Mouse (Mus musculus) liver, embryonic 14.5 days (tissue): Measurements from ENCODE around the gene Cactin. TPM values are rescaled to one million over a fixed set of nuclear protein-coding genes. Genes with fewer than 3 reads are reported as not detected.

Experiments
- ATAC-seq: fragments of 200-750 bp; cut with Nextera tagmentation; 2 replicates; pipeline ENCODE4 v1.8.0; 2017; ENCODE audit warnings: moderate number of reproducible peaks, mild to moderate bottlenecking, moderate library complexity; ENCODE audit not compliant: insufficient read depth
- DNase-seq, 3 experiments: peaks; one replicate each; pipeline ENCODE4 v3.0.0-alpha.2; 2012 to 2013; ENCODE audit warnings: low read depth in 3 of 3, low spot score in 3 of 3
- H3K27ac ChIP-seq: fragments of 300-500 bp; sonication (generic); 2 replicates; pipeline ENCODE4 v1.5.1; 2014; ENCODE audit warnings: moderate library complexity, mild to moderate bottlenecking, control low read depth, inconsistent platforms
- H3K27me3 ChIP-seq: fragments of 300-500 bp; sonication (generic); 2 replicates; pipeline ENCODE4 v1.6.1; 2014; ENCODE audit warnings: mild to moderate bottlenecking, low read length, moderate library complexity; ENCODE audit not compliant: control insufficient read depth, insufficient read depth
- H3K36me3 ChIP-seq: fragments of 300-500 bp; sonication (generic); replicated peaks from 2 replicates; pipeline ENCODE4 v1.6.1; 2014; ENCODE audit warnings: low read depth; ENCODE audit not compliant: control insufficient read depth, insufficient read depth
- H3K4me1 ChIP-seq, 2 experiments: fragments of 200-500 bp in 1 of 2; fragments of 300-500 bp in 1 of 2; sonication (generic) in 1 of 2; replicated peaks; 2 replicates each; pipeline ENCODE4 v1.6.1; 2012 to 2014; ENCODE audit warnings: antibody characterized with exemption in 1 of 2, inconsistent platforms in 1 of 2, low read length in 1 of 2; ENCODE audit not compliant: control insufficient read depth in 2 of 2, insufficient read depth in 2 of 2
- H3K4me2 ChIP-seq: fragments of 300-500 bp; sonication (generic); 2 replicates; pipeline ENCODE4 v1.6.1; 2014; ENCODE audit warnings: low read depth, mild to moderate bottlenecking, control low read depth, moderate library complexity
- H3K4me3 ChIP-seq, 2 experiments: fragments of 200-500 bp in 1 of 2; fragments of 300-500 bp in 1 of 2; sonication (generic) in 1 of 2; 2 replicates each; pipeline ENCODE4 v1.5.1; 2012 to 2014; ENCODE audit warnings: low read depth in 2 of 2, low read length in 2 of 2, mild to moderate bottlenecking in 2 of 2, control low read depth in 1 of 2, inconsistent platforms in 1 of 2, moderate library complexity in 1 of 2; ENCODE audit not compliant: insufficient read depth in 1 of 2
- H3K9ac ChIP-seq: fragments of 300-500 bp; sonication (generic); replicated peaks from 2 replicates; pipeline ENCODE4 v1.6.1; 2014; ENCODE audit warnings: mild to moderate bottlenecking, control low read depth, moderate library complexity
- H3K9me3 ChIP-seq: fragments of 300-500 bp; sonication (generic); 2 replicates; pipeline ENCODE4 v1.6.1; 2016; ENCODE audit warnings: low read length, mixed read lengths; ENCODE audit not compliant: control insufficient read depth
- CTCF ChIP-seq: IDR thresholded peaks from 2 replicates; pipeline ENCODE4 v1.5.1; 2016; ENCODE audit warnings: antibody characterized with exemption, low read depth, control low read depth
- EP300 ChIP-seq: IDR thresholded peaks from 2 replicates; pipeline ENCODE4 v1.6.1; 2016; ENCODE audit warnings: antibody characterized with exemption, low read depth
- WGBS: fragments of 180-500 bp; shearing (Covaris S2); extraction: QIAGEN DNeasy Blood & Tissue Kit; methylation state at CpG from one replicate; pipeline ENCODE4 v1.1.7; 2014; ENCODE audit not compliant: insufficient replicate concordance; 5-methylcytosine and 5-hydroxymethylcytosine counted together
- polyA plus RNA-seq, 2 experiments: library from polyadenylated mRNA; depleted of rRNA in 1 of 2; stranded (reverse) in 1 of 2; unstranded in 1 of 2; fragments of >200 nt; fragmentation: Nextera tagmentation in 1 of 2; extraction: Ambion mirVana in 1 of 2; gene quantifications; 2 replicates each; pipeline versions ENCODE4 v1.2.1 to v1.2.3; 2012 to 2014

Gene Cactin
- polyA plus RNA-seq, 2 experiments: 12.1 to 24.3 TPM

DNA sequence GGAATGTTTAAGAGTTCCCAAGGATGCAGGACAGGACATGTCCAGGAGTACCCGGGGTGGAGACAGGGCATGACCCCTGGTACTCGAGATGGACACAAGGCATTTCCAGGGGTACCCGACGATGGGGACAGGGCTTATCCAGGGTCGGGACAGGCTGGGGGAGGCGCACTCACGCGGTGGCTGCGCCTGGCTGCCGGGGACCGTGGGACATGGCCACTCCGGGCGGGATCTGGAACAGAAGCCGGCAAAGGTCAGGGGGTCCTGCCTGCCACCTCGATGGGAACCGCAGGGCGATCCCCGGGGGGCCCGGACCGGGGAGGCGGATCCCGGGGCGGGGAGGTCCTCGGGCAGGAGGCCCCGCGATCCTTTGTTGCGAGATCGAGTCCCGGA, 29.1 kb downstream of the Cactin start:
- peaks cover 40 to 43% of the 10 kb centered on the region in 2 experiments for H3K4me1 ChIP-seq
- DNase-seq: no peak
- H3K27ac ChIP-seq: peak overlapping the region; percentile 80
- peak overlapping the region; percentile 79 to 84 for H3K4me3 ChIP-seq
- TF ChIP-seq EP300 (no peak), CTCF (no peak)
- peak overlapping the region; percentile 93 for H3K9ac ChIP-seq
- no peaks in the 10 kb centered on the region for H3K9me3 ChIP-seq
- H3K27me3 ChIP-seq: peaks cover 8% of the 10 kb centered on the region
- ATAC-seq: no peak; the same call in 1 of the 2 replicates
- under 1% methylated on average over 29 of the region's 29 CpGs for WGBS
- H3K36me3 ChIP-seq: peaks cover 4% of the 10 kb centered on the region
- H3K4me2 ChIP-seq: peak overlapping the region; percentile 79

DNA sequence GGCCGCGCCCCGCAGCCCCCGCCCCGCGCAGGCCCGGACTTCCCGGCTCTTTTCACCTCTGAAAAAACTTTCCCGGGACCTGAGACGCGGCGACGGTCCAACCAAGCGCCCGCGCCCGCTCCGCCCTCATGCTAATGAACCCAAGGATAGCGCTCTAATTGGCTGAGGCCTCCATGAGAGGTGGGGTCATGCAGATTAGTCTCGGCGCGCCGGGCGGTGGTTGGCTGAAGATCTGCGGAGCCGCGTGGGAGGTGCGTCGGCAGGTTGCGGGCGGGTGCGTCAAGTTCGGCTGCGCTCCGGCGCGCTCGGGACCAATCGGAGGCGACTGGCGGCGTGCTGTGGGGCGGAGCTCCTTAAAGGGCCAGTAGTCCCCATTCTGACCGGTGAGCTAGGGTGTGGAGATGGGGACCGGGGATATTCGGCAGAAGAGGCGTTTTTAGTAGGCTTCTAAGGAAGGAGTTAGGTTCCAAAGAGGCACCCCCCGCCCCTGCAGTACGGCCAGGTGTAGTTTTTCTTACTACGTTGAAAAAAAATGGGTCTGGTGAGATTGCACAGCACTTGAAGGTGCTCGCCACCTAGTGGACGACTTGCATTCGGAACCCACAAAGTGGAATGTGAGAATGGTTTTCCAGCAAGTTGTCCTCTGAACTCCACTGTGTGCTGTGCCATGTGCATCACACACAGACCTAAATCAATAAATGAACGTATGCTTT, 29.6 kb downstream of the Cactin start, which contains the start of gene Hmg20b:
Hmg20b (minus strand) TSS at position 130 of the 713 bp plus-strand sequence.
- Histone ChIP-seq H3K4me2 (peak within 1 kb of the TSS; percentile 79), H3K4me1 (peaks cover 40 to 43% of the 10 kb centered on the region in 2 experiments), H3K27me3 (peaks cover 3% of the 10 kb centered on the region; the same call in 1 of the 2 replicates), H3K4me3 (peak within 1 kb of the TSS; percentile 79 to 84), H3K9me3 (no peaks in the 10 kb centered on the region), H3K9ac (peak within 1 kb of the TSS; percentile 93), H3K36me3 (peaks cover 4% of the 10 kb centered on the region), H3K27ac (peak within 1 kb of the TSS; percentile 80)
- DNase-seq (peak; percentile 99), ATAC-seq (peak; percentile 90)
- TF ChIP-seq CTCF (peak; percentile 96), EP300 (no peak)
- under 1% methylated on average over 54 of the region's 54 CpGs for WGBS

DNA sequence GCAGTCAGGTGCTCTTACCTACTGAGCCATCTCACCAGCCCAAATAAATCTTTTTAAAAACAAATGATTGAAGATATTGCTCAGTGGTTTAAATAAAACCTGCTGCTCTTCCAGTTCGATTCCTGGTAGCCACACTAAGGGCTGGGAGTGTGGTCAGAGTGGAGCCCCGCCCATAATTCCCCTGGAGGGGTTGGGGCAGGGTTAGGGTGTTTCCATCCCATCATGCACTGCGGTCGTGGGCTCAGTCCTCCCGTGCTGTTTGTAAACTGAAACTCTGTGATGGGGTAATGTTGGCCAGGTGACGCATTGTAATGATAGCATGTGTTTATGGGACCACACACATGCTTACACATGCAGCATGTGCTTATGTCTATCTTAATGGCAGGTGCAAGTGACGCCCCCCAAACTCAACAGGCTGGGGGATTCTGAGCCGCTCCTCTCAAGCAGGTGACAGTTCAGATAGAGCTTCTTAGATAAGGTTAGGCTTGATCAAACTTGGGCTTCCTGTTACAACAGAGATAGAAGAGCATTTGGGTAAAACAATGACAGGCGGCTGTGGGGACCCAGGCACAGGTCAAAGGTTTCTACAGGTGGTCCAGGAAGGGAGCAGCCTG, 30.9 kb downstream of the Cactin start:
- ATAC-seq: peak; percentile 27; the same call in 1 of the 2 replicates

DNA sequence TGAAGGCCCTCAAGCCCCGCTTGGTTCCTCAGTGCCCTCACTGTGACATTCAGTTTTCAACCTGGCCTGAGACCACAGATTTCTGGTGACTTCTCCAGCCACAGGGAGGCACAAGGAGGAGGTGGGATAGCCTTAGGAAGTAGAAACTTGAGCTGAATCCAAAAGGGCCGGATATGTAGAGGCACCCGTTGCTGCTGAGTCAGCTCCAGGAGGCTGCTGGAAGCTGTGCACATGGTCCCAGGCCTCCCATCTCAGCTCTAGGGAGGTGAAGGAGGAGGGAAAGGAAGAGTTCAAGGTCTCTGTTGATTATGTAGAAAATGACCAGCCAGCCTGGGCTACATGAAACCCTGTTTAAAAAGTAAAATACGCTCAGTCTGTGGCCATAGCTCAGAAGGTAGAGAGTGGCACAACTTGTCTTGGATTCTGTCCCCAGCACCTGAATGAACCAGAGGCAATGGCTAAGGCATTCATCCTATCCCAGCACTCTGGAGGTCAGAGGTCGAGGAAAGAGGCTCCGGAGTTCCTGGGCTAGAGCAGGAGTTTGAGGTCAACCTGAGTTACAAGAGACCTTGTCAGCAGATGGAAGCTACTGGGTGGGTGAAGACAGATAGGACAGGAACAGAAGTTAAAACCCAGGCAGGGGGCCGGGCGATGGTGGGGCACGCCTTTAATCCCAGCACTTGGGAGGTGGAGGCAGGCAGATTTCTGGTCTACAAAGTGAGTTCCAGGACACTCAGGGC, 34.0 kb downstream of the Cactin start:
- WGBS: 65% methylated on average over 9 of the region's 9 CpGs
- H3K4me1 ChIP-seq: peaks cover 40 to 44% of the 10 kb centered on the region in 2 experiments
- H3K9me3 ChIP-seq: no peaks in the 10 kb centered on the region
- H3K4me2 ChIP-seq: no peak overlapping the region
- no peak overlapping the region for H3K27ac ChIP-seq
- TF ChIP-seq EP300: no peak
- TF ChIP-seq CTCF: no peak
- ATAC-seq (no peak), DNase-seq (no peak)
- no peak overlapping the region for H3K4me3 ChIP-seq
- no peaks in the 10 kb centered on the region for H3K36me3 ChIP-seq
- no peaks in the 10 kb centered on the region for H3K27me3 ChIP-seq
- H3K9ac ChIP-seq: no peak overlapping the region

More for the DNA sequence above, 30.9 kb downstream of the Cactin start:
- Histone ChIP-seq H3K27me3 (no peaks in the 10 kb centered on the region), H3K36me3 (peaks cover 4% of the 10 kb centered on the region), H3K9ac (peak overlapping the region; percentile 62), H3K4me3 (peak overlapping the region; percentile 43 to 59), H3K4me1 (peaks cover 44 to 47% of the 10 kb centered on the region in 2 experiments), H3K27ac (peak overlapping the region; percentile 76), H3K4me2 (peak overlapping the region; percentile 74), H3K9me3 (no peaks in the 10 kb centered on the region)
- TF ChIP-seq CTCF (no peak), EP300 (peak; percentile 26; the same call in 1 of the 2 replicates)
- 2% methylated on average over 9 of the region's 9 CpGs for WGBS
- DNase-seq: peak; percentile 77 to 79 (median 79)

DNA sequence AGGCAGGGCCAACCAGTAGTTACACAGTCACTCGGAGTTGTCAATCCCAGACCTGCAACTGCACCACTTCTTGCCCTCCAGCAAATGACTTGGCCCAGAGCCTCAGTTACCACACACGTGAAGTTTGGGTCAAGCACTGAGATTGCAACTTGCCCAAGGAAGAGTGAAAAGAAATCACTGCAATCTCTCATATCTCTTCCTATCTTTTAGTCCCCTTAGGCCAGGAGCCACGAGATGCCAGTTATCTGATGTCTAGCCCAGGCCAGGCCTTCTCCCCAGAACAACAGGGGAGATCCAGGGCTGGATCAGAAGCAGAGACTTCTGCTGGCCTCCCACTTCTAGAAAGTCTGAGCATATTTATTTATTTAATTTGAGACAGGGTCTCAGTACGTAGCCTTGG, 34.6 kb downstream of the Cactin start:
- no peaks in the 10 kb centered on the region for H3K27me3 ChIP-seq
- ATAC-seq (no peak), DNase-seq (no peak)
- no peaks in the 10 kb centered on the region for H3K9me3 ChIP-seq
- H3K9ac ChIP-seq: no peak overlapping the region
- H3K27ac ChIP-seq: no peak overlapping the region
- TF ChIP-seq CTCF (no peak), EP300 (no peak)
- no peak overlapping the region for H3K4me2 ChIP-seq
- H3K36me3 ChIP-seq: no peaks in the 10 kb centered on the region; the same call in 1 of the 2 replicates
- peaks cover 41 to 50% of the 10 kb centered on the region in 2 experiments for H3K4me1 ChIP-seq
- H3K4me3 ChIP-seq: no peak overlapping the region
- WGBS: 54% methylated on average over 4 of the region's 4 CpGs
